8 mouse cellular contexts compared by ENCODE assay signal in the genomic region with DNA sequence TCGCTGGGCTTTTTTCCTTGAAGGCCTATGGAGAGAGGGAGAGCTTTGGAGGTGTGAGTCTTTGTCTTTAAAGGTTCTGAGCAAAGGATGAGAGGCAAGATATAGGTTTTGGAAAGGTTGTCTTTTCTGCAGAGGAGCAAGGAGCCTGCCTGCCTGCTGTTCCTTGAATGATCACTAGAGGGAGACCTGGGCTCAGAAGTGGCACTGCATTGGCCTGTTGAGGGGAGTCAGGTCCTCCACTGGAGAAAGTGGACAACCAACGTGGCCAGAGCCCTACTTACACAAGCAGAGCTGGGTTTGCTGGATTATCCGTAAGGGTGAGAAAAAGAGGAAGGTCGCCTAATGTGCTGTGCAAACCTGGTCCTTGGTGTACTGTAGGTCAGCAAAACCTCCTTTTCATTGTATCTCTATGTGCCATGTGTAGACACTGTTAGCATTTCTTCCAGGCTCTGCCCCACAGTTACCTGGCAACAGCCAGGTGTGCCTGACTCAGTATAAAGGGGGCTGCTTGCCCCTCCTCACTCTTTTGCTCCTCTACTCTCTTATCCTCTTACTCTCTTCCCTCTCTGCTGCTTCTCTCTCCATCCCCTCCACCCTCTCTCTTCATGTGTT. TPM values are rescaled to one million over a fixed set of nuclear protein-coding genes. Genes with fewer than 3 reads are reported as not detected.
DNase-seq lines count a peak whose midpoint lies in the region; ATAC-seq and TF ChIP-seq lines count a peak whose summit lies in the region.

No protein-coding gene starts in this region.

- 16% methylated on average over 4 of the region's 4 CpGs for WGBS in cerebellum, adult 2 months
- WGBS in hindbrain, postnatal 0 days: 26% methylated on average over 4 of the region's 4 CpGs

- H3K27me3 ChIP-seq in Patski: no peaks in the 10 kb centered on the region
- H3K27me3 ChIP-seq in cerebellum, adult 2 months (ENCODE audit: control insufficient read depth, insufficient read depth, low read length): no peaks in the 10 kb centered on the region
- no peaks in the 10 kb centered on the region for H3K27me3 ChIP-seq in hindbrain, postnatal 0 days (ENCODE audit: insufficient read depth, low read length)

- H3K4me3 ChIP-seq in cerebellum, adult 2 months (replicated peaks; ENCODE audit: insufficient read depth, low read depth, low read length): no peak overlapping the region
- H3K4me3 ChIP-seq in hindbrain, postnatal 0 days (ENCODE audit: low read length): no peak overlapping the region
- H3K4me3 ChIP-seq in left cerebral cortex, adult 2 months: no peak overlapping the region

- H3K27ac ChIP-seq in cerebellum, adult 2 months (ENCODE audit: insufficient read depth, low read length): no peak overlapping the region
- no peak overlapping the region for H3K27ac ChIP-seq in hindbrain, postnatal 0 days
- no peak overlapping the region for H3K27ac ChIP-seq in left cerebral cortex, adult 2 months

- no peak overlapping the region for H3K9ac ChIP-seq in hindbrain, postnatal 0 days (replicated peaks; ENCODE audit: low read length)

- POLR2A ChIA-PET in Patski (lab: Charles Lee): no interaction called here

- no peak overlapping the region for H3K4me2 ChIP-seq in hindbrain, postnatal 0 days (ENCODE audit: low read depth, low read length)

- H3K36me3 ChIP-seq in hindbrain, postnatal 0 days (ENCODE audit: insufficient read depth, low read length): no peaks in the 10 kb centered on the region

- CTCF ChIA-PET in Patski (lab: Charles Lee): interaction anchor here (1.0 to 1.7 kb wide), 4 partner anchors 8 to 32 kb away, joined by 3 to 4 read pairs (median 3); no protein-coding TSS in a partner anchor

- no peaks in the 10 kb centered on the region for H3K9me3 ChIP-seq in hindbrain, postnatal 0 days (ENCODE audit: low read length)

- no peak for TF ChIP-seq POLR2A in cerebellum, adult 2 months (IDR thresholded peaks at IDR 0.05; ENCODE audit: borderline replicate concordance, insufficient read depth, low read length)

- intact Hi-C loops in left cerebral cortex, adult 2 months (cut with DNase I): loop anchor here (10.0 kb wide), 1 partner anchor 622 kb away; no protein-coding TSS in a partner anchor

- H3K4me1 ChIP-seq in cerebellum, adult 2 months (ENCODE audit: control insufficient read depth, insufficient read depth, low read length): no peaks in the 10 kb centered on the region
- H3K4me1 ChIP-seq in hindbrain, postnatal 0 days (ENCODE audit: insufficient read depth, low read length): no peaks in the 10 kb centered on the region

- in situ Hi-C loops in Patski (cut with MboI; ENCODE audit: low pct_unique_long_range_greater_than_20kb): no loop called here

- peak; percentile 73 for ATAC-seq in Patski
- ATAC-seq in hindbrain, postnatal 0 days: peak; percentile 72
- peak; percentile 87 for ATAC-seq in megakaryocyte-erythroid progenitor cell, adult 5-6 weeks (replicated peaks; ENCODE audit: low FRiP score, low TSS enrichment, poor library complexity, severe bottlenecking)

- TF ChIP-seq CTCF in Patski (IDR thresholded peaks at IDR 0.05): peak; percentile 82
- peak; percentile 89 for TF ChIP-seq CTCF in cerebellum, adult 2 months (IDR thresholded peaks at IDR 0.05; ENCODE audit: borderline replicate concordance, insufficient read depth, low read depth, low read length)
- TF ChIP-seq CTCF in hindbrain, postnatal 0 days (IDR thresholded peaks at IDR 0.05; ENCODE audit: low read depth): peak; percentile 96
- peak; percentile 96 for TF ChIP-seq CTCF in left cerebral cortex, adult 2 months (IDR thresholded peaks at IDR 0.05)

- DNase-seq in Patski (ENCODE audit: low read depth, low spot score): no peak
- peak; percentile 42 to 65 for DNase-seq in cerebellum, adult 2 months
- DNase-seq in forelimb bud, embryonic 11.5 days (ENCODE audit: low read depth, low spot score): peak; percentile 61
- DNase-seq in hindbrain, postnatal 0 days (ENCODE audit: low spot score): peak; percentile 82
- DNase-seq in left cerebral cortex, adult 2 months (ENCODE audit: extremely low spot score in 1 of 2, low spot score in 2 of 2): peak; percentile 65 to 84
- DNase-seq in right cerebral cortex, adult 18-20 months: peak; percentile 44
- DNase-seq in urinary bladder, postnatal 25 days (ENCODE audit: low spot score): peak; percentile 67

RNA-seq across cellular contexts. Expression of a gene that starts 25.1 kb away (rescaled TPM):
- 164 TPM for polyA plus RNA-seq in Patski (2021)
- polyA plus RNA-seq in cerebellum, adult 2 months (2012; rRNA removed): 23.3 and 25.2 TPM in 2 replicates
- total RNA-seq in hindbrain, postnatal 0 days (2014; rRNA removed): 32.8 and 38.0 TPM in 2 replicates
- 86.9 and 88.7 TPM in 2 replicates for polyA plus RNA-seq in hindbrain, postnatal 0 days (2015; fragmentation: Nextera tagmentation; extraction: Ambion mirVana)
- total RNA-seq in left cerebral cortex, adult 2 months (2021): 10 to 100 TPM; 32.4 to 33.0 TPM
- total RNA-seq in megakaryocyte-erythroid progenitor cell, adult 5-6 weeks (2014; fragmentation: Nextera tagmentation): 16.1 and 33.3 TPM in 2 replicates
- 46.3 and 61.6 TPM in 2 replicates for total RNA-seq in megakaryocyte-erythroid progenitor cell, adult 5-6 weeks (2017)

RNA-seq across cellular contexts. Expression of a gene that starts 30.4 kb away (rescaled TPM):
- polyA plus RNA-seq in Patski (2021): 138 TPM
- 82.7 and 86.7 TPM in 2 replicates for polyA plus RNA-seq in cerebellum, adult 2 months (2012; rRNA removed)
- total RNA-seq in hindbrain, postnatal 0 days (2014; rRNA removed): 84.2 and 159 TPM in 2 replicates
- polyA plus RNA-seq in hindbrain, postnatal 0 days (2015; fragmentation: Nextera tagmentation; extraction: Ambion mirVana): 215 and 224 TPM in 2 replicates
- total RNA-seq in left cerebral cortex, adult 2 months (2021): 10 to 100 TPM; 85.9 to 91.9 TPM
- total RNA-seq in megakaryocyte-erythroid progenitor cell, adult 5-6 weeks (2014; fragmentation: Nextera tagmentation): 183 and 219 TPM in 2 replicates
- 65.7 and 122 TPM in 2 replicates for total RNA-seq in megakaryocyte-erythroid progenitor cell, adult 5-6 weeks (2017)

RNA-seq across cellular contexts. Expression of a gene that starts 30.5 kb away (rescaled TPM):
- polyA plus RNA-seq in Patski (2021): 15.5 TPM
- 18.3 and 22.0 TPM in 2 replicates for polyA plus RNA-seq in cerebellum, adult 2 months (2012; rRNA removed)
- 23.0 and 25.8 TPM in 2 replicates for total RNA-seq in hindbrain, postnatal 0 days (2014; rRNA removed)
- 41.3 and 41.9 TPM in 2 replicates for polyA plus RNA-seq in hindbrain, postnatal 0 days (2015; fragmentation: Nextera tagmentation; extraction: Ambion mirVana)
- 10 to 100 TPM; 19.0 to 19.6 TPM for total RNA-seq in left cerebral cortex, adult 2 months (2021)
- 65.2 and 74.6 TPM in 2 replicates for total RNA-seq in megakaryocyte-erythroid progenitor cell, adult 5-6 weeks (2014; fragmentation: Nextera tagmentation)
- 62.8 and 93.0 TPM in 2 replicates for total RNA-seq in megakaryocyte-erythroid progenitor cell, adult 5-6 weeks (2017)

RNA-seq across cellular contexts. Expression of a gene that starts 58.8 kb away (rescaled TPM):
- polyA plus RNA-seq in Patski (2021): 99.2 TPM
- 46.3 and 50.7 TPM in 2 replicates for polyA plus RNA-seq in cerebellum, adult 2 months (2012; rRNA removed)
- total RNA-seq in hindbrain, postnatal 0 days (2014; rRNA removed): 25.5 and 35.8 TPM in 2 replicates
- 88.7 and 91.1 TPM in 2 replicates for polyA plus RNA-seq in hindbrain, postnatal 0 days (2015; fragmentation: Nextera tagmentation; extraction: Ambion mirVana)
- 10 to 100 TPM; 63.2 to 73.1 TPM for total RNA-seq in left cerebral cortex, adult 2 months (2021)
- total RNA-seq in megakaryocyte-erythroid progenitor cell, adult 5-6 weeks (2014; fragmentation: Nextera tagmentation): 64.6 and 68.2 TPM in 2 replicates
- 189 and 219 TPM in 2 replicates for total RNA-seq in megakaryocyte-erythroid progenitor cell, adult 5-6 weeks (2017)
